Mouse (Mus musculus): ENCODE data around the gene Smarcb1. TPM values are rescaled to one million over a fixed set of nuclear protein-coding genes. Genes with fewer than 3 reads are reported as not detected.

Smarcb1 gene
- polyA plus RNA-seq, 1 experiment from 2014 or later: 114 TPM

Other genes starting within 250 kb of the Smarcb1 start
- gene Cabin1, start 157.3 kb downstream of the Smarcb1 start, polyA plus RNA-seq (2015; fragmentation: Nextera tagmentation; extraction: Ambion mirVana): 23.7 and 27.5 TPM in 2 replicates
- 40.8 and 42.8 TPM in 2 replicates for gene Ddt, start 148.2 kb downstream of the Smarcb1 start, polyA plus RNA-seq (2015; fragmentation: Nextera tagmentation; extraction: Ambion mirVana)
- not detected in 2 replicates for gene Gm20441, start 140.7 kb downstream of the Smarcb1 start, polyA plus RNA-seq (2015; fragmentation: Nextera tagmentation; extraction: Ambion mirVana)
- gene Gstt3, start 140.2 kb downstream of the Smarcb1 start, polyA plus RNA-seq (2015; fragmentation: Nextera tagmentation; extraction: Ambion mirVana): 5.6 and 6.2 TPM in 2 replicates
- gene Gstt1, start 123.0 kb downstream of the Smarcb1 start, polyA plus RNA-seq (2015; fragmentation: Nextera tagmentation; extraction: Ambion mirVana): 9.0 and 10.2 TPM in 2 replicates
- not detected in 2 replicates for gene Gstt4, start 99.1 kb downstream of the Smarcb1 start, polyA plus RNA-seq (2015; fragmentation: Nextera tagmentation; extraction: Ambion mirVana)
- gene Gstt2, start 84.2 kb downstream of the Smarcb1 start, polyA plus RNA-seq (2015; fragmentation: Nextera tagmentation; extraction: Ambion mirVana): 15.5 and 16.2 TPM in 2 replicates
- 1,867 and 2,124 TPM in 2 replicates for gene Mif, start 61.4 kb downstream of the Smarcb1 start, polyA plus RNA-seq (2015; fragmentation: Nextera tagmentation; extraction: Ambion mirVana)
- 1.2 and 1.6 TPM in 2 replicates for gene Derl3, start 28.2 kb downstream of the Smarcb1 start, polyA plus RNA-seq (2015; fragmentation: Nextera tagmentation; extraction: Ambion mirVana)
- 655 and 710 TPM in 2 replicates for gene Chchd10, start 11.5 kb upstream of the Smarcb1 start, polyA plus RNA-seq (2015; fragmentation: Nextera tagmentation; extraction: Ambion mirVana)
- gene Mmp11, start 14.9 kb upstream of the Smarcb1 start, polyA plus RNA-seq (2015; fragmentation: Nextera tagmentation; extraction: Ambion mirVana): 26.4 and 30.3 TPM in 2 replicates
- gene Gm867, start 19.1 kb upstream of the Smarcb1 start, polyA plus RNA-seq (2015; fragmentation: Nextera tagmentation; extraction: Ambion mirVana): 0.42 and 0.44 TPM in 2 replicates
- 0.56 and 0.72 TPM in 2 replicates for gene Vpreb3, start 21.4 kb upstream of the Smarcb1 start, polyA plus RNA-seq (2015; fragmentation: Nextera tagmentation; extraction: Ambion mirVana)
- gene Gm5134, start 32.9 kb upstream of the Smarcb1 start, polyA plus RNA-seq (2015; fragmentation: Nextera tagmentation; extraction: Ambion mirVana): 0.05 and 0.28 TPM in 2 replicates
- gene Zfp280b, start 111.0 kb upstream of the Smarcb1 start, polyA plus RNA-seq (2015; fragmentation: Nextera tagmentation; extraction: Ambion mirVana): 11.3 and 14.5 TPM in 2 replicates
- gene Slc5a4b, start 189.3 kb upstream of the Smarcb1 start, polyA plus RNA-seq (2015; fragmentation: Nextera tagmentation; extraction: Ambion mirVana): not detected in 2 replicates
- gene Slc5a4a, start 225.8 kb upstream of the Smarcb1 start, polyA plus RNA-seq (2015; fragmentation: Nextera tagmentation; extraction: Ambion mirVana): not detected in 2 replicates